ENCODE assay signal across 8 mouse cellular contexts in the genomic region with DNA sequence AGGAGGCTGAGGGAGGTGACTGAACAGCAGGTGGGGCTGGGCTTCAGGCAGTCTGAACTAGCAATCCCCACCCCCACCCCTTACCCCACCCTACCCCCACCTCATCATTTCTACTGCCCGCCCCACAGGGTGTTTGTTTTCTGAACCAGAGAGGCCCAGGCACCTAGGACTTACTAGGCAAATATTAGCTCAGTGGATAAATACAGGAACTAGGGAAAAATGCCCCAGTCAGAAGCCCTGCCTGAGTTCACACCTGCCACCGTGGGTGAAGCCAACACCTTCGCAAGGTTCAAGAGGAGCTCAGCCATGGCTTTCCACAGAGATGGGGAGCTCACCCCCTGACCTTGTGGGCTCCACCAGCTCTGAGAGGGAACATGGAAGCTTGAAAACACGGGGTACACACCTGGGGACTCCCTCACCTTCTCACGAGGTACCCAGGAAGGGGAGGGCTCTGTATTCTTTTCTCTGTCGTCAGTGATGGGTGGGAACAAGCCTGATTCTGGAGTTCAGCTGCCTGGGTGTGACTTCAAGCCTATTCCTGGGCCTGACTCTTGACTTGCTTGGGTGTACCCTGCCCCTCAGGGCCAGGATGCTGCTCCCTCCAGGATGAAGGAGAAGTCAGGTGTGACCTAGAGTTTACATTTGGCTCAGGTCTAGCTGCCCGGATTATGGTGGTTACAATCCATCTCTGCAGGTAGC. TPM values are rescaled to one million over a fixed set of nuclear protein-coding genes. Genes with fewer than 3 reads are reported as not detected.
DNase-seq lines count a peak whose midpoint lies in the region; ATAC-seq and TF ChIP-seq lines count a peak whose summit lies in the region.

TSS of gene Adgrg1 (plus strand) at position 285 of the 699 bp plus-strand sequence.

- no peak for DNase-seq in testis, postnatal 14 days (ENCODE audit: low spot score)
- DNase-seq in gastrocnemius, adult 8-10 months (ENCODE audit: low spot score in 2 of 2): no peak
- peak; percentile 78 to 83 for DNase-seq in kidney, adult 8-10 months
- no peak for DNase-seq in liver, embryonic 13.5 days
- DNase-seq in thymus, adult 18-20 months: no peak
- DNase-seq in natural killer cell, adult 2 months (ENCODE audit: low spot score in 2 of 2): no peak

- peak; percentile 49 for ATAC-seq in liver, embryonic 13.5 days (ENCODE audit: low read depth)

- WGBS in liver, embryonic 13.5 days (ENCODE audit: insufficient replicate concordance): 45% methylated on average over 7 of the region's 7 CpGs
- WGBS in small intestine, adult 2 months: 11% methylated on average over 7 of the region's 7 CpGs

- no peak for TF ChIP-seq CTCF in testis, adult 2 months (IDR thresholded peaks at IDR 0.05; ENCODE audit: control insufficient read depth, insufficient read depth, insufficient replicate concordance, low read depth, low read length)
- no peak for TF ChIP-seq CTCF in small intestine, adult 2 months (IDR thresholded peaks at IDR 0.05; ENCODE audit: extremely low read depth, insufficient read length, insufficient replicate concordance, low read depth, low read length)

- no peak within 1 kb of the TSS for H3K4me2 ChIP-seq in liver, embryonic 13.5 days

- no peaks in the 10 kb centered on the region for H3K36me3 ChIP-seq in testis, adult 2 months (ENCODE audit: control insufficient read depth, insufficient read depth, low read length)
- no peaks in the 10 kb centered on the region for H3K36me3 ChIP-seq in liver, embryonic 13.5 days
- no peaks in the 10 kb centered on the region for H3K36me3 ChIP-seq in small intestine, adult 2 months (ENCODE audit: control insufficient read depth, insufficient read depth, low read length)

- H3K4me1 ChIP-seq in testis, adult 2 months (ENCODE audit: control insufficient read depth, insufficient read depth, low read length): peaks cover 5% of the 10 kb centered on the region
- peaks cover 82% of the 10 kb centered on the region for H3K4me1 ChIP-seq in liver, embryonic 13.5 days (replicated peaks)
- peaks cover 13% of the 10 kb centered on the region for H3K4me1 ChIP-seq in small intestine, adult 2 months (ENCODE audit: control insufficient read depth, insufficient read depth, insufficient read length, low read length)

- H3K9ac ChIP-seq in liver, embryonic 13.5 days: no peak within 1 kb of the TSS; the same call in 1 of the 2 replicates

- H3K4me3 ChIP-seq in testis, adult 2 months (ENCODE audit: control insufficient read depth, low read depth, low read length): no peak within 1 kb of the TSS
- no peak within 1 kb of the TSS for H3K4me3 ChIP-seq in liver, embryonic 13.5 days (replicated peaks)
- H3K4me3 ChIP-seq in small intestine, adult 2 months (ENCODE audit: low read depth, low read length): no peak within 1 kb of the TSS

- no peak for TF ChIP-seq POLR2A in testis, adult 2 months (IDR thresholded peaks at IDR 0.05; ENCODE audit: control insufficient read depth, low read depth, low read length)
- TF ChIP-seq POLR2A in small intestine, adult 2 months (IDR thresholded peaks at IDR 0.05; ENCODE audit: low read depth, low read length): no peak

- H3K9me3 ChIP-seq in liver, embryonic 13.5 days (replicated peaks): no peaks in the 10 kb centered on the region

- H3K27ac ChIP-seq in testis, adult 2 months (ENCODE audit: control insufficient read depth, insufficient read depth, low read depth, low read length): no peak within 1 kb of the TSS
- peak within 1 kb of the TSS; percentile 39 for H3K27ac ChIP-seq in liver, embryonic 13.5 days
- peak within 1 kb of the TSS; percentile 50; the same call in 1 of the 2 replicates for H3K27ac ChIP-seq in small intestine, adult 2 months (ENCODE audit: insufficient read depth, low read depth, low read length)

- H3K27me3 ChIP-seq in testis, adult 2 months (ENCODE audit: control insufficient read depth, insufficient read depth, low read length): no peaks in the 10 kb centered on the region
- H3K27me3 ChIP-seq in liver, embryonic 13.5 days: peaks cover 8% of the 10 kb centered on the region; the same call in 1 of the 2 replicates
- no peaks in the 10 kb centered on the region for H3K27me3 ChIP-seq in small intestine, adult 2 months (ENCODE audit: control insufficient read depth, insufficient read depth, low read length)

RNA-seq across cellular contexts. Expression of gene Adgrg1, which starts in this region (rescaled TPM):
- 44.0 and 62.3 TPM in 2 replicates for polyA plus RNA-seq in testis, adult 2 months (2012; rRNA removed)
- 10 to 100 TPM; 11.1 to 18.9 (median 12.8) TPM for total RNA-seq in gastrocnemius, adult 8-10 months (2022)
- 42.7 and 55.6 TPM in 2 replicates for polyA plus RNA-seq in liver, embryonic 13.5 days (2015; fragmentation: Nextera tagmentation; extraction: Ambion mirVana)
- polyA plus RNA-seq in small intestine, adult 2 months (2012; rRNA removed): 32.3 and 36.4 TPM in 2 replicates

Comparison
In these comparisons a context has a peak if more than half of its experiments do, and no peak if none do; other contexts are left out.
1. DNase-seq: peak in kidney, adult 8-10 months (2 of 2); none in testis, postnatal 14 days (single experiment), gastrocnemius, adult 8-10 months (0 of 2), liver, embryonic 13.5 days (single experiment), thymus, adult 18-20 months (0 of 2) and natural killer cell, adult 2 months (0 of 2).